Mouse (Mus musculus): ENCODE data around the gene Arhgap10. TPM values are rescaled to one million over a fixed set of nuclear protein-coding genes. Genes with fewer than 3 reads are reported as not detected.
A peak's percentile ranks its signal among the peaks of the same experiment; 100 is the strongest.

Arhgap10 gene
- total RNA-seq, 4 experiments from 2014 or later = 38.4 to 43.4 (median 41.2) TPM

DNA sequence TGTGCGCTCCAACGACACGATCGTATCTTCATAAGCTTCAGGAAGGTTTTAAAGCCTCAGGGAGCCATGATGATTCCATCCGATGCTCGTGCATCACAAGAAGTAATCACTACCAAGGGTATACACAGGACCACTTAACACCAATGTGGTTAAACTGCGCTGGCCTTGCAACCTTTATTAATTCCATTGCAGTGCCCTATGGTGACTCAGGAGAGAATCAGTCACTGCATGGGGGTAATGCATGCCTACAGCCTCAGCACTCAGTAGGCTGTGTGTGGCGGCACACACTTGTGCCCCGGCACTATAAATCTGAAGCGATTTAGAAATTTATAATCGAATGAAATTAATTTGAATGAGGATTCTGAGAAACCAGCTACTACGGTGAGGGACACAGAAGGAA lies 71.5 kb downstream of the Arhgap10 start:
- no peak for DNase-seq (ENCODE audit: low spot score in 2 of 2)

DNA sequence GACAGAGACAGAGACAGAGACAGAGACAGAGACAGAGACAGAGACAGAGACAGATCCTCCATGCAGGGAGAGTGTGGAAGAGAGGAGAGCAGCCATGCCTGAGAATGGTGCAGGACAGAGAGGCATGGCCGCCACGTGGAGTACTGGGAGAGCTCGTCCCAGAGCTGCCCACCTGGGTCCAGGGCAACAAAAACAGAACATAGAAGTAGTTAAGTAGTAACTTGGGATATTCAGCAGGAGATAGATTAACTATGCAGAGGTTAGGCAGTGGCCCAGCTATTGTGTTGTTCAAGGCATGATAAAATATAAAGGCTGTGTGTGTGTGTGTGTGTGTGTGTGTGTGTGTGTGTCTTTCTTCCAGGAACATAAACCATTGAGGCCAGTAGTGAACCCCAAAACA lies 72.1 kb downstream of the Arhgap10 start:
- DNase-seq (ENCODE audit: low spot score in 2 of 2) = no peak

- peak; percentile 82 to 87 for DNase-seq (ENCODE audit: low spot score in 2 of 2)
Measured at GRCm38 (mm10) chr8:77444166-77444870, 73.4 kb downstream of the Arhgap10 start.

- DNase-seq (ENCODE audit: low spot score in 2 of 2) = no peak
Measured at GRCm38 (mm10) chr8:77442452-77442851, 75.3 kb downstream of the Arhgap10 start.

DNA sequence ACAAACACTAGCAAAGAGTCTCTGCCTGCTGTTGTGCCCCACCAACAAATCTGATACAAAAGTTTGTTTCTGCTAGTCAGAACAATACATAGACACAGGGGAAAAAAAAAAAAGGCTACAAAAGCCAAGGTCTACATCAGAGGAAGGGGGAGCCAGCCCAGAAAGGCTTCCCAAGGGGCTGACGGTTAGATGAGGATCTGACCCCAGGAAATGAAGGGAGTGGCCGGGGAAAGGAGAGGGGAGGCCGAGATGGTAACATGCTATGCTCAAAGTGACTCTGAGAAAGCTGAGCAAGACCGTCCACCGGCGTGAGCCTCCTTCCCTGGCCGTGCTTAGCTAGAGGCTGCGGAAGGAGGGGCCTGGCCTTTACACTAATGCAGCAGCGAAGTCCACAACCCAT lies 76.8 kb downstream of the Arhgap10 start:
- no peak for DNase-seq (ENCODE audit: low spot score in 2 of 2)

- DNase-seq (ENCODE audit: low spot score in 2 of 2) = no peak
Measured at GRCm38 (mm10) chr8:77440324-77440880, 77.4 kb downstream of the Arhgap10 start.

- DNase-seq (ENCODE audit: low spot score in 2 of 2) = no peak
Measured at GRCm38 (mm10) chr8:77439670-77440069, 78.1 kb downstream of the Arhgap10 start.

DNA sequence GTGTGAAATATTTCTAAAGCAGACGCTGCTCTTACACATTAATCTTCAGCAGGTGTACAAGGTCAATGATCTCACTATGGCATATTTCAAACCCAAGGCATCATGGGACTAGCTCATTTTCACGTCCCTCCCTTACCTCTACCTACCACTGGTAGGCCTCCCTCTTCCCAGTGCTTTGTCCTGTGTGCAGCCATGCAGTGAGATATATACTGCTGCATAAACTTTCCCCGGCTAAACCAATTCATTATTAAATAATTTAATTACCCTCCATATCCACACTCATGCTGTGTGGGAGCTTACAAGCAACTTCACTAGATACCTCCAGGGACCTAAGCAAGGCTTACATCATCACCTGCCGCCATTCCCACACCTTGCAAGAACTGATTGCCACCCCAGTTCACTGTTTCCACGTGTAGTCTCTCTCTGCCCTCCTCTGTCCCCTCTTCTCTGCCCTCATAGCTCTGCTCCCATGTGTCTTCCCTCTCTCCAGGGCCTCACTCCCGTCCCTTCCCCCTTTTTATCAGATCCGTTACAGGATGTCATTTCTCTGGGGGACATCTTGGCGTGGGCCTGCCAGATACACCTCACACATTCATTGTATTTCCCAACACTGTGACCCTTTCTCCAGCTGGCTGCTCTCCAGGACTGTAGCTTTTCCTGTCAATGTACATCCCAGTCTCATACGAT lies 79.8 kb downstream of the Arhgap10 start:
- DNase-seq (ENCODE audit: low spot score in 2 of 2) = no peak

DNA sequence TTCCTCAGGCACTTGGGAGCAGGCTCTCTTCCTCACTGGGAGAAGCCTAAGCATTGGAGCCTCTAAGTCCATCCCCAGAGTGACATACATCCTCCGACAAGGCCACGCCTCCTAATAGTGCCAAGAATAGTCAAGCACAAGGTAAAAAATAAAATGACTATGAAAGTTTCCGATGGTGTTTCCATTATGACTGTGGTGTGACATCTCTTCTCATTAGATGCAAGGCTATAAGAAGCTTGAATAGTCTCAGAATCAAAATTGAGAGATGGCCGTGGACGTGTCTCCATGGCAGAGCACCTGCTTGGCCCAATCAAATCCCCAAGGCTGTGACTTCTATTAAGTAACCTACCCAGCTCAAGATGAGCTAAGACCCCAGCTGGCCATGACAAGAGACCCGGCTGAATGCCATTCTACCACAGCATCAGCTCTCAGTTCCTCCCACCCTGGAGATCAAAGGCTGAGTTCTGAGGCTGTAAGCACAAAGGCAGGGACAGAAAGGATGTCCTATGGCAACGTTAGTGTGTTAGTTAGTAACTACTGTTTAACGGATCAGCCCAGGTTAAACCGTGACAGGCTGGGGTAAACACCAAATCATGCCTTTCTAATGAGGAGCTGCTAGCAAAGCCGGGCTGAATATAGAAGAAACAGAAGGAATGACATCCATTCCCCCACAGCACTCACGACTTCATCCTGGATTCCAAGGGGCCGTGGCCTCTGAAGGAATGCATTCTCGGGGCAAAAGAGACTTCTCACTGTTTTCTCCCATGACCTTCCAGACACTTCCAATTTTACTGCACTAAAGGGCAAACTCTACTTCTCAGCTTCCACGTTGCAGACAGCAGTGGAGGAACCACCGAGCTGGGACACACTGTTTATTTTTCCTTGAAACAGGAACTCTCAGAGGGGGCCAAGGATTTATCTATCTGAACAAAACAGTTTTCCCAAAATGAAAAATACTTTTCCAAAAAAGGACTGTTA lies 81.5 kb downstream of the Arhgap10 start:
- no peak for DNase-seq (ENCODE audit: low spot score in 2 of 2)

GRCm38 (mm10) chr8:77433221-77433620 lies 84.5 kb downstream of the Arhgap10 start:
- DNase-seq (ENCODE audit: low spot score in 2 of 2) = no peak

DNA sequence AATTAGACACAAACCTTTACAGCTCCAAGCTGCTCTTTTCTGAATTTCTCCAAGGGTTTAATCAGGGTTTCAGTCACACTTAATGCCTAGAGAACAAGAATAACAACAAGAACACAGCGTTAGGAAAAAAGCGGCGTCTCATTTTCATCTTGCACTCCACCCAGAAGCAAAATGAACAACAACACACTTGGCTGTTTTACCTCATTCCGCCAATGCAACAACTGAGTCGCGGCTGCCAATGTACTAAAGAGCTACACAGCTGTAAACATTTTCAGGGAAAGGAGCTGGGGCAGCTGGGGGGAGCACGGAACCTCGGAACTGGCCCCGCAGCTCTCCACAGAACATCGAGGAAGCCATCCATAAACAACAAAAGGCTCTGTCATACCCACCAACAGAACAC lies 85.0 kb downstream of the Arhgap10 start:
- no peak for DNase-seq (ENCODE audit: low spot score in 2 of 2)

DNA sequence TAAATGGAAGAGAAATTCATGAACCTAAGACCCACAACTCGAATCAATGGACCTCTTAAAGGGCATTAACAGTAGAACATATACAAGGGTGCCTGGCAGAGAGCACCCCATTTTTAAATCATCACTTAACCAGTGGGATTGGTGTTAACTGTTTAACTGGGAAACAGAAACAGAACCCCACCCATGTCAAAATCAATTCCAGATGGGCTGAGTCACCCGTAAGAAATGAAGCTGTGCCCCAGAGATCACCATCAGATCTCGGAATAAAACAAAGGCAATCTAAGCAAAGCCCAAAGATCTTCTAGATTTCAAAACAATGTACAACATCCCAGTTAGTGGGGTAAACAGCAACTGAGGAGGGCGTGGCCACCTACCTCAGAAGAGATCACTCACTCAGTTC lies 89.3 kb downstream of the Arhgap10 start:
- DNase-seq (ENCODE audit: low spot score in 2 of 2) = no peak

DNA sequence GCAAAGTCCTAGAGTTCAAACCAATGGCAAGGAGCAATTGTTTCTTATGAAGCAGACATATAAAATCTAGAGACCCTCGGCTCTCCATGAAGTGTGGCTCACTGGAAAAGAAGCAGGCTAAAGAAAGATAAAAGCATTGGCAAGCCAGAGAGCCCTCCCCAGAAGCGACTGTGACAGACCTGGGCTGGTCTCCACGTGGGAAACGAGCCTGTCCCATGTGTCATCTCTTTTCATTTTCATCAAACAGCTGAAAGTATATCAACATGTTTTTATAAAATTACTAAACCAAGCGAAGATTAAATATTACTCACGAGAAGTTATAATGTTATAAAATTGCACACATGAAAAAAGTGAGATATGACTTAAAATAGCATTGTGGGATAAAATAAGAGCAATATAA lies 89.7 kb downstream of the Arhgap10 start:
- no peak for DNase-seq (ENCODE audit: low spot score in 2 of 2)

- no peak for DNase-seq (ENCODE audit: low spot score in 2 of 2)
Measured at GRCm38 (mm10) chr8:77427438-77427837, 90.3 kb downstream of the Arhgap10 start.

DNA sequence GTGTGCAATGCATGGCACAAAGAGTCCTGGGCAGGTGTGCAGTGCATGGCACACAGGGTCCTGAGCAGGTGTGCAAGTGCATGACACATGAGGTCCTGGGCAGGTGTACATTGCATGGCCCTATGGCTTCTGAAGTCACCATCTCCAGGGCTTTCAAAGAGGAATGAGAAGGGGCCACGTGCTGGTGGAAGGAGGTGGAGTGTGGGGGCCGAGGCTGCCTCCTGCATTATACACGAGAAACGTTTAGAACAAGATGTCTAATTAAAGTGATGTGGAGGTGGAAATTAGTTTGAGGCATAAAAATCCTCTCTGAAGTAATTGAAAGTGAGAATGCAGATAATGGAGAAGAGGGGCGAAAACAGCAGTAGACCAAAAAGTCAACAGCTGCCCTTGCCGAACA lies 93.9 kb downstream of the Arhgap10 start:
- no peak for DNase-seq (ENCODE audit: low spot score in 2 of 2)

- DNase-seq (ENCODE audit: low spot score in 2 of 2) = no peak
Measured at GRCm38 (mm10) chr8:77422632-77423252, 95.0 kb downstream of the Arhgap10 start.

GRCm38 (mm10) chr8:77421596-77421995 lies 96.2 kb downstream of the Arhgap10 start:
- no peak for DNase-seq (ENCODE audit: low spot score in 2 of 2)

DNA sequence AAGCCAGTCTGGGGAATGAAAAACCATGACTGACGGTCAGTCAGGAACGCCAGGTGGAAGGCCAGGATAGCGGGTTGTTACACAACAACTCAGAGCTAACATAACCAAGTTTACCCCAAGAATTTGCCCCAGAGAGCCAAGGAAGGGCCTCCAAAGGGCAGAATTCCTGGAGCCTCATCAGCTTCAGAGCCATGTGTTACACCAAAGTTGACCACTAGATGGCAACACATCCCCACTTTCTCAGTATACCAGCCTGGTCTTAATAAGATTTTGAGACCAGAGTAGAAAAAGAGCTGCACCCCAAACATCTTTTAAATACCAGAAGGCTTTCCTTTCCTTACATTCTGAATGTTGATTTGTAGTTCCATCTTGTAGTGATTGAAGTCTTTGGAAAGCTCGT lies 98.0 kb downstream of the Arhgap10 start:
- DNase-seq (ENCODE audit: low spot score in 2 of 2) = peak; percentile 46 to 56

- no peak for DNase-seq (ENCODE audit: low spot score in 2 of 2)
Measured at GRCm38 (mm10) chr8:77416738-77417137, 101.0 kb downstream of the Arhgap10 start.

- DNase-seq (ENCODE audit: low spot score in 2 of 2) = no peak
Measured at GRCm38 (mm10) chr8:77416034-77416433, 101.7 kb downstream of the Arhgap10 start.

DNA sequence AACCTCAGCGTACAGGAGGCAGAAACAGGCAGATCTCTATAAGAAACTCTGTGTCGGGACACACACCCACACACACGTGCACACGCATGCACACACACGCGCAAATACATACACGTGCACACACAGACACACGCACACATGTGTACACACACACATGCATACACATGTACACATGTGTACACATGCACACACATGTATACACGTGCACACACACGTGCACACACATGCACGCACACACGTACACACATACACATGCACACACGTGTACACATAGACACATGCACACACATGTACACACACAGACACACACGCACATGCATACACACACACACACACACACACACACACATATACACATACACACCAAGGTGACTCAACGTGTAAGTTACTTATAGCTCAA lies 106.5 kb downstream of the Arhgap10 start:
- no peak for DNase-seq (ENCODE audit: low spot score in 2 of 2)
